Mouse (Mus musculus): ENCODE measurements at regions not wholly inside any gene's neighbourhood (a gene's known extent, or its start where the extent isn't known, plus 50 kb on each side); places are given as distances from the start of the nearest gene placed in this dataset.

- no peak for TF ChIP-seq POLR2A (IDR thresholded peaks at IDR 0.05; ENCODE audit: borderline replicate concordance, extremely low read depth, low read depth, low read length)
- TF ChIP-seq CTCF (IDR thresholded peaks at IDR 0.05; ENCODE audit: insufficient read depth, low read length) = no peak
These were observed 108.0 kb upstream of the Gm6657 start for GRCm38 (mm10) chr12:78086016-78086415.

All from lung, adult 2 months (tissue).